Mouse (Mus musculus) lung, embryonic 16.5 days (tissue): ENCODE results near the gene Rab21. TPM values are rescaled to one million over a fixed set of nuclear protein-coding genes. Genes with fewer than 3 reads are reported as not detected.
A peak's percentile ranks its signal among the peaks of the same experiment; 100 is the strongest.

Experiments
- ATAC-seq: fragments of 200-750 bp; cut with Nextera tagmentation; 2 replicates; pipeline ENCODE4 v1.8.0; 2017; ENCODE audit warnings: low read depth, mild to moderate bottlenecking, moderate library complexity
- H3K27ac ChIP-seq: fragments of 300-500 bp; sonication (generic); 2 replicates; pipeline ENCODE4 v1.5.1; 2014; ENCODE audit warnings: mild to moderate bottlenecking, control low read depth, low read length
- H3K27me3 ChIP-seq: fragments of 300-500 bp; sonication (generic); 2 replicates; pipeline ENCODE4 v1.6.1; 2014; ENCODE audit warnings: low read depth, low read length, mixed read lengths; ENCODE audit not compliant: control insufficient read depth, insufficient read depth
- H3K36me3 ChIP-seq: fragments of 300-500 bp; sonication (generic); 2 replicates; pipeline ENCODE4 v1.6.1; 2014; ENCODE audit warnings: low read length; ENCODE audit not compliant: control insufficient read depth, insufficient read depth
- H3K4me1 ChIP-seq: fragments of 300-500 bp; sonication (generic); replicated peaks from 2 replicates; pipeline ENCODE4 v1.6.1; 2014; ENCODE audit warnings: low read length, mixed read lengths; ENCODE audit not compliant: control insufficient read depth, insufficient read depth
- H3K4me2 ChIP-seq: fragments of 300-500 bp; sonication (generic); 2 replicates; pipeline ENCODE4 v1.6.1; 2014; ENCODE audit warnings: low read depth, low read length, control low read depth
- H3K4me3 ChIP-seq: fragments of 300-500 bp; sonication (generic); 2 replicates; pipeline ENCODE4 v1.5.1; 2014; ENCODE audit warnings: mild to moderate bottlenecking, low read length, control low read depth
- H3K9ac ChIP-seq: fragments of 300-500 bp; sonication (generic); 2 replicates; pipeline ENCODE4 v1.6.1; 2014; ENCODE audit warnings: low read length, control low read depth
- H3K9me3 ChIP-seq: fragments of 300-500 bp; sonication (generic); 2 replicates; pipeline ENCODE4 v1.6.1; 2016; ENCODE audit warnings: low read length; ENCODE audit not compliant: control insufficient read depth
- WGBS: fragments of 180-500 bp; shearing (Covaris S2); extraction: QIAGEN DNeasy Blood & Tissue Kit; methylation state at CpG from one replicate; pipeline ENCODE4 v1.1.7; 2014; 5-methylcytosine and 5-hydroxymethylcytosine counted together
- polyA plus RNA-seq: library from polyadenylated mRNA; unstranded; fragments of >200 nt; fragmentation: Nextera tagmentation; extraction: Ambion mirVana; gene quantifications from 2 replicates; pipeline ENCODE4 v1.2.1, GENCODE M21; 2015

Gene Rab21
- polyA plus RNA-seq, 1 experiment from 2014 or later: 4.0 TPM

DNA sequence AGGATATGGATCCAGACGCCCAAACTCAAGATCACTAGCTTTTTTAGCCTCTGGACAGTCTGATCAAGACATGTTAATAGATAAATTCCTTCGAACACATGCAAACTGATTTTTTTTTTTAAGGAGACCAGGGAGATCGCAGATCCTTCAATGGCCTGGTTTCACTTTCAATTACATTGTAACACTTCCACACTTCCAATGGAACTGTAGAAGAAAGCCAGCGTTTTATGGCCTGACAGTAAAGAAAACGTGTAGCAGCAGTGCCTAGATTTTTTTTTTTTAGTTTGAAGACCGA, 1.2 kb downstream of the Rab21 start:
- peaks cover 26% of the 10 kb centered on the region for H3K4me1 ChIP-seq
- no peak overlapping the region for H3K27ac ChIP-seq
- H3K36me3 ChIP-seq: no peaks in the 10 kb centered on the region
- peak overlapping the region; percentile 78 for H3K4me3 ChIP-seq
- no peaks in the 10 kb centered on the region for H3K9me3 ChIP-seq
- no peak for ATAC-seq
- peak overlapping the region; percentile 85 for H3K4me2 ChIP-seq
- H3K27me3 ChIP-seq: no peaks in the 10 kb centered on the region
- H3K9ac ChIP-seq: peak overlapping the region; percentile 90
- 9% methylated on average over 6 of the region's 6 CpGs for WGBS

DNA sequence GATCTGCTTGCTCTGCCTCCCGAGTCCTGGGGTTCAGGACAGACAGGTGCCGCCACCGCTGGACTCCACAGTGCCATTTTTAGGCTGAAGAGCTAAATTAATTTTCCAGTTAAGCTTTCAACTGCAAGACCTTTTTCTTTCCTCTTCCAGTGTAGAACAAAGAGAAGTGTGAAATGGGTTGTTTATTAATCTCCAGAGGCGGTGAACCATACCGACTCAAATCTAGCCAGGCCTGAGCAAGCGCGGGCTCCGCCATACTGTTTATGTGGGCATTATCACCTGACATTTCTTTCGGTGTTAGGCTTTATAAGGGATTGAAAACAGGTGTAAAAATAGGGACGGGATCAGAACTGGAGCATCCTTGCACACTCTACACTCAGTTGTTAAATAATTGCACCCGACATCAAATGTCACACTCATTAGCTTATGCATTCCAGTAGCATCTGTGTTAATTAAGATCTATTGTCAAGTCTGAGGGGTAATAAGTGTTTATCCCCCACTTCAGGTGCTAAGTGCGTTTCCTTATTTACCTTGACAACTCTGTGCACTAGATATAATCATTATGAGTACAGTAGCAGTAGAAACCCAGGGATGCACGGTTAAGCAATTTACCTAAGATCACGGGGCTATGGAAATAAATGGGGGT, 1.6 kb downstream of the Rab21 start:
- H3K27me3 ChIP-seq: no peaks in the 10 kb centered on the region
- no peaks in the 10 kb centered on the region for H3K36me3 ChIP-seq
- H3K27ac ChIP-seq: no peak overlapping the region
- ATAC-seq: no peak
- peaks cover 26% of the 10 kb centered on the region for H3K4me1 ChIP-seq
- H3K4me3 ChIP-seq: peak overlapping the region; percentile 78
- peak overlapping the region; percentile 85 for H3K4me2 ChIP-seq
- 67% methylated on average over 14 of the region's 14 CpGs for WGBS
- H3K9me3 ChIP-seq: no peaks in the 10 kb centered on the region
- peak overlapping the region; percentile 90 for H3K9ac ChIP-seq

GRCm38 (mm10) chr10:115312732-115313131, 2.7 kb downstream of the Rab21 start:
- no peak for ATAC-seq
- H3K4me1 ChIP-seq: peaks cover 26% of the 10 kb centered on the region
- H3K4me2 ChIP-seq: no peak overlapping the region
- H3K9me3 ChIP-seq: no peaks in the 10 kb centered on the region
- H3K4me3 ChIP-seq: no peak overlapping the region
- no peak overlapping the region for H3K9ac ChIP-seq
- H3K27me3 ChIP-seq: no peaks in the 10 kb centered on the region
- H3K36me3 ChIP-seq: no peaks in the 10 kb centered on the region
- no peak overlapping the region for H3K27ac ChIP-seq
- 24% methylated on average over 3 of the region's 3 CpGs for WGBS

- H3K4me1 ChIP-seq: peaks cover 26% of the 10 kb centered on the region
- no peak overlapping the region for H3K27ac ChIP-seq
- H3K4me2 ChIP-seq: no peak overlapping the region
- H3K36me3 ChIP-seq: no peaks in the 10 kb centered on the region
- no peak for ATAC-seq
- 70% methylated on average over 5 of the region's 5 CpGs for whole genome bisulfite sequencing
- H3K9me3 ChIP-seq: no peaks in the 10 kb centered on the region
- no peak overlapping the region for H3K4me3 ChIP-seq
- no peak overlapping the region for H3K9ac ChIP-seq
- H3K27me3 ChIP-seq: no peaks in the 10 kb centered on the region
Measured at GRCm38 (mm10) chr10:115312194-115312593, 3.2 kb downstream of the Rab21 start.

DNA sequence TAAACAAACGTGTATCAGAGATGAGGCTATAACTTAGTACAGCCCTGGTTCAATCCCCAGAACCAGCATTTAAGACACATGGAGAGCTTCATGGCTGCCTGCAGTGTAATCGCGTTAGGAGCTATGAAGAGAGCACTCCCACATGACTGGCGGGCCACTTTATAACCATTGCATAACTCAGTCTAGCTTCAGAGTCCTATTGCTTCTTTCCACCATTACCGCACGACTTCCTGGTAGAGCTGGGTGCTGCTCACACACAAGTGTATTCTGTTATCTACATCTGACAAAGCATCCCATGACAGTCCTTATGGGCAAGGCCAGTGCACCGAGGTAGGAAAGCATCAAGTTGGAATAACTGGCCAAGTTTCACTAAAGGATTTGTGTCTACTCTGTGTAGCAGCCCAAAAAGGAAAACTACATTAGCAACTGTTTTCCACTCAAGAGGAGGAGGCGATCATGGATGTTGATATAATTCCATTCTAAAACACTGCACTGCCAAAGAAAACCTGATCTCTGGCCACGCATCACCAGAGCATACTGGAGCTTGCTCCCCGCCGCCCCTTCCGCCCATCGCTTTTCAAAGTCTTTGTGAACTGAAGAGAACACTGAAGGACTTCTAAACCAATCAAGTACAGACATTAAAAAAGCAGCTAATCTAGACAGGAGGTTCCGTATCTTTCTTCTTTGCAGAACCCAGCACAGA, 4.0 kb downstream of the Rab21 start:
- H3K4me3 ChIP-seq: no peak overlapping the region
- H3K27ac ChIP-seq: no peak overlapping the region
- WGBS: 87% methylated on average over 14 of the region's 14 CpGs
- ATAC-seq: no peak
- no peaks in the 10 kb centered on the region for H3K36me3 ChIP-seq
- H3K27me3 ChIP-seq: no peaks in the 10 kb centered on the region
- H3K4me1 ChIP-seq: peaks cover 25% of the 10 kb centered on the region
- no peaks in the 10 kb centered on the region for H3K9me3 ChIP-seq
- no peak overlapping the region for H3K9ac ChIP-seq
- H3K4me2 ChIP-seq: no peak overlapping the region

GRCm38 (mm10) chr10:115309191-115309590, 6.2 kb downstream of the Rab21 start:
- Histone ChIP-seq H3K9ac (no peak overlapping the region), H3K4me1 (peaks cover 19% of the 10 kb centered on the region), H3K27me3 (no peaks in the 10 kb centered on the region), H3K27ac (no peak overlapping the region), H3K36me3 (0 out of 2 replicates have a peak, but pooled peaks cover under 1% of the 10 kb centered on the region), H3K4me3 (no peak overlapping the region), H3K4me2 (no peak overlapping the region), H3K9me3 (no peaks in the 10 kb centered on the region)
- ATAC-seq: no peak
- 89% methylated on average over 4 of the region's 4 CpGs for WGBS

GRCm38 (mm10) chr10:115307331-115307875, 8.0 kb downstream of the Rab21 start:
- Histone ChIP-seq H3K36me3 (peaks cover 6% of the 10 kb centered on the region; the same call in 1 of the 2 replicates), H3K4me2 (no peak overlapping the region), H3K27ac (no peak overlapping the region), H3K27me3 (no peaks in the 10 kb centered on the region), H3K4me1 (peaks cover 1% of the 10 kb centered on the region), H3K9ac (no peak overlapping the region), H3K4me3 (no peak overlapping the region), H3K9me3 (no peaks in the 10 kb centered on the region)
- WGBS: 78% methylated on average over 7 of the region's 7 CpGs
- no peak for ATAC-seq

DNA sequence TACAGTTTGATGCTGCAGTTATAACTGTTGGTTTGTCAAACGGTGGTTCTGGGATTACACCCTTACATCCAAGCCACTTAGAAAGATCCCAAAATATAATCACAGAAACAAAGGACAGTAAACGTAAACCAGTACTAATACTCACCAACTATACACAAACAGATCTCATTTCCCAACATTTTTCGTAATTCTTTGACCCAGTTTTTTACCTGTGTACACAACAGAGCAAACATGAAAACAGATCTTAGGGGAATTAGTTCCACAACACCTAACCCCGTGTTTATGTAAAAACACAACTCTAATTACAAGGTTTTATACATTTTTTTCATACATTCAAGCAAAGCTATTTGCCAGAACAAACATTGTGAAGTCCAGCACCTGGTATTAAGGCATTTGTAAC, 16.7 kb downstream of the Rab21 start:
- H3K9ac ChIP-seq: no peak overlapping the region
- no peaks in the 10 kb centered on the region for H3K9me3 ChIP-seq
- WGBS: 87% methylated on average over 4 of the region's 4 CpGs
- H3K4me3 ChIP-seq: no peak overlapping the region
- H3K4me1 ChIP-seq: no peaks in the 10 kb centered on the region
- no peaks in the 10 kb centered on the region for H3K27me3 ChIP-seq
- H3K27ac ChIP-seq: no peak overlapping the region
- peaks cover 28% of the 10 kb centered on the region for H3K36me3 ChIP-seq
- H3K4me2 ChIP-seq: no peak overlapping the region
- no peak for ATAC-seq

DNA sequence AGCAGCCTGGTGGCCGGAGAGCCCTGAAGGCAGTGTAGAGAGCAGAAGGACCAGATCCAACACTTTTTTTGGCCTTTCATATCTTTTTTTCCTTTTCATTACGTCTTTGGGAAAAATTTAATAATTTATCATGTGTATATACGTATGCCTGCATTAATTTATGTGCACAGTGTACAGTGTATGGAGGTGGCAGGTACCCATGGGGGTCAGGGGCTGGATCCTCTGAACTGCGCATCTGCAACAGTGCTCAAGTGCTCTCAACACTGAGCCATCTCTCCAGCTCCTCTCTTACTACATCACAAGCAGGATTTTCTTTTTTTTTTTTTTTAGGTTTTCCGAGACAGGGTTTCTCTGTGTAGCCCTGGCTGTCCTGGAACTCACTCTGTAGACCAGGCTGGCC, 17.8 kb downstream of the Rab21 start:
- Histone ChIP-seq H3K4me1 (no peaks in the 10 kb centered on the region), H3K9ac (no peak overlapping the region), H3K9me3 (no peaks in the 10 kb centered on the region), H3K4me3 (no peak overlapping the region), H3K27me3 (no peaks in the 10 kb centered on the region), H3K36me3 (peaks cover 30% of the 10 kb centered on the region), H3K27ac (no peak overlapping the region), H3K4me2 (no peak overlapping the region)
- no peak for ATAC-seq
- WGBS: 84% methylated on average over 5 of the region's 5 CpGs
